Mouse (Mus musculus): ENCODE results near the gene Slc7a15. TPM values are rescaled to one million over a fixed set of nuclear protein-coding genes. Genes with fewer than 3 reads are reported as not detected.
"Not testable (repeated sequence)": the region's sequence is repeated elsewhere in the genome, so short reads cannot be mapped to it uniquely, and the experiment has no call there.

The Slc7a15 gene
- total and polyA plus RNA-seq, 2 experiments from 2014 or later = 0.09 TPM; not detected in 1

- H3K27me3 ChIP-seq (ENCODE audit: insufficient read depth, low read length) = no peaks in the 10 kb centered on the region
- H3K4me2 ChIP-seq (ENCODE audit: low read depth, low read length) = no peak overlapping the region
- TF ChIP-seq CTCF (IDR thresholded peaks at IDR 0.05; ENCODE audit: low read depth) = no peak
- DNase-seq (ENCODE audit: low spot score) (no peak), ATAC-seq (no peak)
- 96% methylated on average over 3 of the region's 3 CpGs for WGBS
- H3K4me3 ChIP-seq (ENCODE audit: low read length) = no peak overlapping the region
- H3K9ac ChIP-seq (replicated peaks; ENCODE audit: low read length) = no peak overlapping the region
- no peaks in the 10 kb centered on the region for H3K4me1 ChIP-seq (ENCODE audit: insufficient read depth, low read length)
- H3K27ac ChIP-seq = no peak overlapping the region
- no peaks in the 10 kb centered on the region for H3K36me3 ChIP-seq (ENCODE audit: insufficient read depth, low read length)
- no peaks in the 10 kb centered on the region for H3K9me3 ChIP-seq (ENCODE audit: low read length)
Measured at GRCm38 (mm10) chr12:8618271-8618670, 19.4 kb upstream of the Slc7a15 start.

DNA sequence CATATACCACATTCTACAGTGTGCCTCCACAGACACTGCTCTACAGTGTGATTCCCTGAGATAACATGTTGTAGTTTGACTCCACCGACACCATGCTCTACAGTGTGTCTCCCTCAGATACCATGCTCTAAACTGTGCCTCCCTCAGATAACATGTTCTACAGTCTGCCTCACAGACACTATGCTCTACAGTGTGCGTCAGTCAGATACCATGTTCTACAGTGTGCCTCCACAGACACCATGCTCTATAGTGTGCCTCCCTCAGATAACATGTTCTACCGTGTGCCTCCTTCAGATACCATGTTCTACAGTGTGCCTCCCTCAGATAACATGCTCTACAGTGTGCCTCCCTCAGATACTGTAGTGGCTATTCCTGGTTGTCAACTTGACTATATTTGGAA lies 10.2 kb upstream of the Slc7a15 start:
- no peak for DNase-seq (ENCODE audit: low spot score)
- Histone ChIP-seq H3K9me3 (ENCODE audit: low read length) (no peaks in the 10 kb centered on the region), H3K9ac (replicated peaks; ENCODE audit: low read length) (no peak overlapping the region), H3K4me3 (ENCODE audit: low read length) (no peak overlapping the region), H3K27me3 (ENCODE audit: insufficient read depth, low read length) (no peaks in the 10 kb centered on the region), H3K36me3 (ENCODE audit: insufficient read depth, low read length) (no peaks in the 10 kb centered on the region), H3K4me2 (ENCODE audit: low read depth, low read length) (no peak overlapping the region), H3K4me1 (ENCODE audit: insufficient read depth, low read length) (no peaks in the 10 kb centered on the region), H3K27ac (no peak overlapping the region)
- WGBS = 95% methylated on average over 3 of the region's 3 CpGs
- TF ChIP-seq CTCF (IDR thresholded peaks at IDR 0.05; ENCODE audit: low read depth) = no peak
- no peak for ATAC-seq

- no peak for TF ChIP-seq CTCF (IDR thresholded peaks at IDR 0.05; ENCODE audit: low read depth)
- no peak overlapping the region for H3K4me2 ChIP-seq (ENCODE audit: low read depth, low read length)
- H3K9ac ChIP-seq (replicated peaks; ENCODE audit: low read length) = no peak overlapping the region
- WGBS = 91% methylated on average over 7 of the region's 7 CpGs
- no peaks in the 10 kb centered on the region for H3K4me1 ChIP-seq (ENCODE audit: insufficient read depth, low read length)
- no peaks in the 10 kb centered on the region for H3K9me3 ChIP-seq (ENCODE audit: low read length)
- H3K27ac ChIP-seq = no peak overlapping the region
- no peaks in the 10 kb centered on the region for H3K27me3 ChIP-seq (ENCODE audit: insufficient read depth, low read length)
- H3K36me3 ChIP-seq (ENCODE audit: insufficient read depth, low read length) = no peaks in the 10 kb centered on the region
- ATAC-seq (no peak), DNase-seq (ENCODE audit: low spot score) (no peak)
- H3K4me3 ChIP-seq (ENCODE audit: low read length) = no peak overlapping the region
Measured at GRCm38 (mm10) chr12:8595611-8596010, 3.3 kb downstream of the Slc7a15 start.

DNA sequence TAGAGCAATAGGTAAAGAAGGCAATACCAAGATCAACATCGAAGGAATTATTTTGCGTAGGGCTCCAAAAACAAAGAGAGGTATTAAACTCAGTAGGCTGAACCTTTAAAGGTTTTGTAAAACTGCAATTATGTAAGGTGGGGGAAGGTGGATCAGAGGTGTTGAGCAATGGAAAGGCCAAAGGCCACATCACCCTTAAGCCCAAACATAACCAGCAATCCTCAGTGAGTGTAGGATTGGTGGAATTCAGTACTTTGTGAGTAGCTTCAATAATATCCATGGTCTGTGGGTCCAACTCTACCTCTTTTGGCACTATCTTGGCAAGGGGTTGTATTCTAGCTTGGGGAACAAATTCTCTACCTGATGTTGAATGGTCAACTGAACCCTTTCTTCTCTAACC lies 7.5 kb downstream of the Slc7a15 start:
- H3K9ac ChIP-seq (replicated peaks; ENCODE audit: low read length); H3K4me2 ChIP-seq (ENCODE audit: low read depth, low read length); H3K36me3 ChIP-seq (ENCODE audit: insufficient read depth, low read length); ATAC-seq; H3K4me1 ChIP-seq (ENCODE audit: insufficient read depth, low read length); H3K27me3 ChIP-seq (ENCODE audit: insufficient read depth, low read length); H3K4me3 ChIP-seq (ENCODE audit: low read length); DNase-seq (ENCODE audit: low spot score); H3K9me3 ChIP-seq (ENCODE audit: low read length); H3K27ac ChIP-seq: not testable (repeated sequence)
- WGBS = 99% methylated on average over 2 of the region's 2 CpGs

GRCm38 (mm10) chr12:8573405-8573804 lies 25.5 kb downstream of the Slc7a15 start:
- H3K27ac ChIP-seq = no peak overlapping the region
- no peak for TF ChIP-seq CTCF (IDR thresholded peaks at IDR 0.05; ENCODE audit: low read depth)
- WGBS = 86% methylated on average over 11 of the region's 11 CpGs
- ATAC-seq = no peak
- no peaks in the 10 kb centered on the region for H3K36me3 ChIP-seq (ENCODE audit: insufficient read depth, low read length)
- H3K4me2 ChIP-seq (ENCODE audit: low read depth, low read length) = no peak overlapping the region; the same call in 1 of the 2 replicates
- H3K9ac ChIP-seq (replicated peaks; ENCODE audit: low read length) = no peak overlapping the region
- H3K4me1 ChIP-seq (ENCODE audit: insufficient read depth, low read length) = no peaks in the 10 kb centered on the region
- DNase-seq (ENCODE audit: low spot score) = no peak
- H3K9me3 ChIP-seq (ENCODE audit: low read length) = no peaks in the 10 kb centered on the region
- H3K27me3 ChIP-seq (ENCODE audit: insufficient read depth, low read length) = no peaks in the 10 kb centered on the region
- no peak overlapping the region for H3K4me3 ChIP-seq (ENCODE audit: low read length)

- WGBS = 48% methylated on average over 12 of the region's 12 CpGs
- not testable (repeated sequence) for H3K27ac ChIP-seq; H3K4me3 ChIP-seq (ENCODE audit: low read length); H3K9ac ChIP-seq (replicated peaks; ENCODE audit: low read length); ATAC-seq; H3K4me1 ChIP-seq (ENCODE audit: insufficient read depth, low read length); H3K27me3 ChIP-seq (ENCODE audit: insufficient read depth, low read length); DNase-seq (ENCODE audit: low spot score); H3K4me2 ChIP-seq (ENCODE audit: low read depth, low read length); H3K36me3 ChIP-seq (ENCODE audit: insufficient read depth, low read length); H3K9me3 ChIP-seq (ENCODE audit: low read length)
Measured at GRCm38 (mm10) chr12:8571903-8572341, 26.9 kb downstream of the Slc7a15 start.

DNA sequence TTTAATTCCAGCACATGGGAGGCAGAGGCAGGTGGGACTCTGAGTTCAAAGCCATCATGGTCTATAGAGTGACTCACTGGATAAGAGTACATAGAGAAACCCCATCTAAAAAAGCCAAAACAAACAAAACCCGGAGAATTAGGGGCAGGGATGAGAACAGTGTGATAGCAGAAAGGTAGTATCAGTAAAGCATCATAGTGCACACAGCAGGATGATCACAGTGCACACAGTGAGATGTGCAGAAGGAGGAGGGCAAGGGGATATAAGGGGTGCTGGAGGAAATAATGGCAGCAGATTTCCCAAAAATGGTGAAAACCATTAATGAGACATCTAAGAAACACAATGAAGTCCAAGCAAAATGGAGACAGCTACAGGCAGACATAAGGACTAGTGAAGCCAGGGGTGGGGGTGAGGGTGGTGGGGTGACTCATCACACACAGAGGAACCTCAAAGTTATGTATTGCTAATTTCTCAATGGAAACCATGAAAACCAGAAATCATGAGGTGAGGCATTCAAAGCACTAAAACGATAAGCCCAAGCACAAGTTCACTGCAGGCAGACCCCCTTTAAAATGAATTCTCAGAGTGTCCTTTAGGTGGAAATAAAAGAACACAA lies 27.5 kb downstream of the Slc7a15 start:
- not testable (repeated sequence) for H3K36me3 ChIP-seq (ENCODE audit: insufficient read depth, low read length); H3K4me2 ChIP-seq (ENCODE audit: low read depth, low read length); H3K27me3 ChIP-seq (ENCODE audit: insufficient read depth, low read length); DNase-seq (ENCODE audit: low spot score); H3K9me3 ChIP-seq (ENCODE audit: low read length); ATAC-seq; H3K27ac ChIP-seq; H3K4me3 ChIP-seq (ENCODE audit: low read length); H3K4me1 ChIP-seq (ENCODE audit: insufficient read depth, low read length); H3K9ac ChIP-seq (replicated peaks; ENCODE audit: low read length)
- 71% methylated on average over 2 of the region's 2 CpGs for WGBS

GRCm38 (mm10) chr12:8562213-8562612 lies 36.7 kb downstream of the Slc7a15 start:
- not testable (repeated sequence) for H3K4me2 ChIP-seq (ENCODE audit: low read depth, low read length); H3K9ac ChIP-seq (replicated peaks; ENCODE audit: low read length)

GRCm38 (mm10) chr12:8559876-8560275 lies 39.0 kb downstream of the Slc7a15 start:
- not testable (repeated sequence) for H3K9ac ChIP-seq (replicated peaks; ENCODE audit: low read length); H3K27me3 ChIP-seq (ENCODE audit: insufficient read depth, low read length); H3K9me3 ChIP-seq (ENCODE audit: low read length); DNase-seq (ENCODE audit: low spot score); H3K4me2 ChIP-seq (ENCODE audit: low read depth, low read length); ATAC-seq; H3K4me1 ChIP-seq (ENCODE audit: insufficient read depth, low read length); H3K36me3 ChIP-seq (ENCODE audit: insufficient read depth, low read length); H3K27ac ChIP-seq; H3K4me3 ChIP-seq (ENCODE audit: low read length)
- 84% methylated on average over 3 of the region's 3 CpGs for WGBS

More at GRCm38 (mm10) chr12:8562213-8562612, 36.7 kb downstream of the Slc7a15 start:
- not testable (repeated sequence) for H3K27me3 ChIP-seq (ENCODE audit: insufficient read depth, low read length); H3K9me3 ChIP-seq (ENCODE audit: low read length); ATAC-seq; H3K36me3 ChIP-seq (ENCODE audit: insufficient read depth, low read length); H3K27ac ChIP-seq; H3K4me3 ChIP-seq (ENCODE audit: low read length); DNase-seq (ENCODE audit: low spot score); H3K4me1 ChIP-seq (ENCODE audit: insufficient read depth, low read length)
- 34% methylated on average over 8 of the region's 8 CpGs for WGBS

Data from hindbrain, postnatal 0 days (tissue).